Mouse (Mus musculus) thymus, postnatal 25 days (tissue): ENCODE results near the gene Nkx2-5.

ENCODE experiments used
- DNase-seq: peaks from one replicate; pipeline ENCODE4 v3.0.0; 2022

Nkx2-5 gene

DNA sequence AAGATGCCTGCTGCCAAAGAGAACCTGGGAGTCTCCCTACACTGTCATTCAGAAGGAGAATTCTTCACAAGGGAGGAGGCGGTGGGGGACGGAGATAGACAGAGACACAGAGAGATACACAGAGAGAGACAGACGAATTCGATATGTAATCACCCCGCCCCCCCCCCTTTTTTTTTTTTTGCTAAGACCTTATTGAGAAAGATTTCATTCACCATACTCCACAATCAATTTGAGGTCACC is at the start of gene Nkx2-5:
Nkx2-5 (minus strand) TSS at position 101 of the 240 bp plus-strand sequence.
- no peak for DNase-seq

GRCm38 (mm10) chr17:26894342-26894741 is 49.5 kb upstream of the Nkx2-5 start:
- DNase-seq: no peak

- DNase-seq: no peak
Observed at GRCm38 (mm10) chr17:26893492-26893891, 48.7 kb upstream of the Nkx2-5 start.

DNA sequence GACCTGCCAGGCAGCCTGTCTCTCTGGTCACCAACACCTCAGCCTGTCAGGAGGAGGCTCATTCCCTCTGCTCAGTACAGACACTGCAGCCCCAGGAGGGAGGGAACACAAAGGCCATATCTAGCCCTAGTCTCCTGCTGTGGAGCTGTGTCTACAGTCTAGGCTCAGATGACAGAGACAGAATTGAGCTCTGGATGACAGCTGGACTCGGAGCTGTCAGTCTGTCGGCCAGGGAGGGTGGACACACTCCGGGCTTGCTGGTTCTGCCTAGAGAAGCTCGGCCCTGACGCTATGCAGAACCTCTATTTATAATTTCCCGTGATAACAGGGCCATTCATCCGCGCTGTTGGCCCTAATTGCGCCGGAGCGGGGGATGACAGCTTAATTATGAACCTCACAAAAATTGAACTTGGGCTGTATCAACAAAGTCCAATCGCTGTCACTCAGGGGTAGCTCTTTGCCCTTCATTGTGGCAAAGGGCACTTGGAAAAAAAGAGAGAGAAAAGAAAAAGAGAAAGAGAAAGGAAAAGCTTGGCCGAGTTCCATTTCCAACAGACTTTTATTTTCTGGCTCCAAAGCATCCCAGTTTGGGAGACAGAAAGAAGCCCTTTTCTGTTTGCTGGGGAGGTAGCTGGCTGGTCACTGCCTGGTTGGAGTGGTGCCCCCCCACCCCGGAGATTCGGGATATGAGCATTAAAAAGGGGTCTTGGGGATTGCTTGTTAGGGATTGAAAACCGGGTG is 48.0 kb upstream of the Nkx2-5 start:
- DNase-seq: no peak

DNA sequence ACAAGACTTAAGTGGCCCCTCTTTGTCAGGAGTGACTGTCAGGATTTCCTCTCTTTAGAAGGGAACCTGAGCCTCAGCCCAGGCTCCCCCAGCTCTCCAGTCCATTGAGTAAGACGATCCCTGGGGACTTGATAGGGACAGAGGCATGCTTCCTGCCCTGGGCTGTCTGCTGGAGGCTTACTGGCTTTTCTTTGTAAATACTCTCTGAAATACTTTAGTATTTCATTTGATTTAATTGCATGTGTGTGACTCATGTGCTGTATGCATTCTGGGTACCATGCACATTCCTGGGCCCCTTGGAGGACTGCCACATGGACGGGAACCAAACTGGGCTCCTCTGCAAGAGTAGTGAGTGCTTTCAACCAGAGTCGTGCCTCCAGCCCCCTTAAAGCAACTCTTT is 43.1 kb upstream of the Nkx2-5 start:
- no peak for DNase-seq

DNA sequence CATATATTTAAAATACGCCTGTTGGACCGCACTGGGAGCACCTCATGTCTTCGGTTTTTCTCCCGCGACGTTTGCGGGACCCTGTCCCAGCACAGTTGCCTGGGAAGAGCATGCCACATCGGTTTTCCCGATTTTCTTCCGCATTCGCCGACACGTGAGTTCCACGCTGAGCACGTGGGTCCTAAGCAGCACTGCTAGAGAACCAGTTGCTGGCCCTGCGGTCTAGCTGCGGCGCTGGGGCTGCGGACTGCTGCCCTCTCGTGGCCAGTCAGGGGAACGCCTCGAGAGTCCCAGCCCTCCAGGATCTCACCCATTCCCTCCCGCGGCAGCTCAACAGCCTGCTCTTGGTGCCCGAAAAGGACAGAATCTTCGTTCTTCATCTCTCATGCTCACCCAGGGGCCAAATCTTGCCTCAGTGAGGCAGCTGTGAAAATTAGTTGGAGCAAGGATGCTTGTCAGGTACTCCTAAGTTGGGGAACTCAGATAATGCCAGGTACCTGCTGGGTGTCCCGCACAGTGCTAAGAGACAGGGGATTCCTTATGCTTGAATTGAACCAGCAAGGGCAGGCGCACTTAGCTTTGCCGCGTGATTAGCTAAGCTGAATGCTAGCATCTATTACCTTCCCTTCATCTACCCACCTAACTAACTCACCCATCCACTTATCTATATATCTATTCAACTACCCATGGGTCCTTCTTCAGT is 41.4 kb upstream of the Nkx2-5 start:
- DNase-seq: peak; percentile 82

DNA sequence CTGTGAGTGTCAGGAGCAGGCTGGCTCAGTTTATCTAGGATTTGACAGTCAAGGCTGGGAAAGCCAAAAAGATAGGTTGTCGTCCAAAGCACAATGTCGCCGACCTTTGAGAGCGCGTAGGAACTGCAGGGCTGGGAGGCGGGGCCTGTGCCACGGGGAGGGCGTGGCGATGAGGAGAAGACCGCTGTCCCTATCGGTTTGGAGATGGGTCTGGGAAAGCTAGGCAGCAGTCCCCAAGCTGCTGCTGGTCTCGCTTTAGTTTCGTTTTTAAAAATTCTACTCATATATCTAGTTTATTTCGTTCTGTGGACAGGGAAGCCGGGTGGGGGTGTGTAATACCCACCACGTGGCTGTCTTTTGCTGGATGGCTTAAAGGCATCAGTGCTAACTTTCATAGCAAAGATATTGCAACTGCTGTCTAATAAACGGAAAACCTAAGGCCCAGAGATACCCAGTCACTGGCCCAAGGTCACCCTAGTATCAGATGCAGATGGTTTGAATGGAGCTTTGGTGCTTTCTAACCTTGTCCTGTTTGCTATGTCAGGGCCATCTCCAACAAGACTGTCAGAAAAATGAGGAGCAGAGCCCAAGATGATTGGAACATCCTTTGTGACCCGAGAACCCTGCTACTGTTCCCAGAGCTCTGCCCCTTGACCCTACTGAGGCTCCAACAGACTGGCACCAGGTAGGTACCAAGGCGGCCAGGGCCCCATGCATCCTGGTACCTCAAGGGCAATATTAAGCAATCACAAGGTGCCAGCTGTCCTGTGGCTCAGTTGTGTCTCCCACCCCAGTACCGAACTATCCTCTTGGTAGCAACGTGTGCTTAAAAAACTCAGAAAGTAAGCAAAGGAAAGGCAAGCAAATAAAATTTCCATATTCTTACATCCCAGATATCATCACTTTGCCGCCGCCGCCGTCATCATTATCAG is 40.5 kb upstream of the Nkx2-5 start:
- DNase-seq: peak; percentile 78

- DNase-seq: no peak
Observed at GRCm38 (mm10) chr17:26883585-26883984, 38.8 kb upstream of the Nkx2-5 start.

- no peak for DNase-seq
Observed at GRCm38 (mm10) chr17:26882706-26883105, 37.9 kb upstream of the Nkx2-5 start.

DNA sequence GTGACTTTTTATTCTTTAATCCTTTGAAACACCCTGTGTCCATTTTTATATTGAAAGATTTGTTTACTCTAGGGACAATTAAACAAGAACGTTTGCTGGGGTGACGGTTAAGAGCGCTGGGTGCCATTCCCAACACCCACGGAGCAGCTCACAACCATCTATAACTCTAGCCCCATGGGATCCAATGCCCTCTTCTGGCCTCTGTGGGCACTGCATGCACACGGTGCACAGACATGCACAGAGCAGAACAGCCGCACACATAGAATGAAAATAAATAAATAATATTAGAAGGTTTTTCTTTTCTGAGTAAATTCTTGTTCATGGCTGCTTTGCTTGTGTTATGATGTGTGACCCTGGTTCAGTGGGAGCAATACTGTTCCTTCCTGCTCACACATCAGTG is 34.4 kb upstream of the Nkx2-5 start:
- no peak for DNase-seq

DNA sequence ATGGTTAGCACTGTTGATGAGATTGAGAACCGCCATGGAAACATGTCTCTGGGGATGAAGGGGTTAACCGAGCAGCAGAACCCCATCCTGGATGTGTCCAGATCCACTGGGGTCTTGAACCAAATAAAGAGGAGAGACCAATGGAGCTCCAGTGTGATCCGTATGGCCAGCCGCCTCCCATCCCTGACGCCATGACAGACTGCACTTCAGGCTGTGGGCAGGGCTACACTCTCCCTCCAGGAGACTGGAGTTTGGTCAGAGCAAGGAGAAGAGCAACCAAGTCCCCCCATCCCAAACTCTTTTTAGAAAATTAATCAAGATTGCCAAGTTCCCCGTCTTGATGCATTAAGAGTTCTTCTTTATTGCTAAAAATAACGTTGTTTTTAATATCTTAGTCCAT is 33.1 kb upstream of the Nkx2-5 start:
- no peak for DNase-seq

DNA sequence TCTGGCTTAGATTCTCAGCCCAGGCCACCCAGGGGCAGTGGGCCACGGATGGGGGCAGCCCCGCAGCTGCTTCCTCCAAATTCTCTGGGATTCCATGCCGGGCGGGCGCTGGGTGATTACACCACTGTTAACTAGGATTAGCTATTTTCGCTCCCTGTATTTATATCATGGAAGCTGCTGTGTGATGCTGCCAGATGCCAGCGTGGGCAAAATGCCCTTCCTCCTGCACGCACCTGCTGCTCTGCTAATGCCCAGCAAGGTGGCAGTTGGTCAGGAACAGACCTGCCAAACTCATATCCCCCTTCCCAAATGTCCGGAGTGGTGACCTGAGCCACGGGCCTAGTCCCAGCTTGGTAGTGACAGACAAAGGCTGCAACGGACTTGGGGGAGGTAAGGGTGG is 29.7 kb upstream of the Nkx2-5 start:
- DNase-seq: no peak

DNA sequence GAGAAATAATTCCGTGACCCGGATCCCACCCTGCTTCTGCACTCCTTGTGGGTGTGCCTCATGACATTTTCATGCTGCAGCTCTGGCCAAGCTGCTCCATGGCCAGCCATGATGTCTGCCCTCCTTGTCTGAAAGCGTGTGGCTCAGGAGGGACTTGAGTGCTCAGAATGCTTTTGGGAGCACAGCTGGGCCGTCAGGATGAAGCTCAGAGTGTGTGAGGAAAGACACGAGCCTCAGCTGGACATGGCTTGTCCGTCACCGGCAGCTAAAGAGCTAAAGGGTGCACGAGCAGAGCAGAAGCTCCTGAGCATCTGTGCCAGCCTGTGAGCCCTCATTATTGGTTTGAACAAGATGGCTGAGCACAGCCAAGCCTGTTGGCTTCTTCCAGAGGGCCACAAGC is 28.7 kb upstream of the Nkx2-5 start:
- DNase-seq: no peak

GRCm38 (mm10) chr17:26872870-26873269 is 28.1 kb upstream of the Nkx2-5 start:
- no peak for DNase-seq

DNA sequence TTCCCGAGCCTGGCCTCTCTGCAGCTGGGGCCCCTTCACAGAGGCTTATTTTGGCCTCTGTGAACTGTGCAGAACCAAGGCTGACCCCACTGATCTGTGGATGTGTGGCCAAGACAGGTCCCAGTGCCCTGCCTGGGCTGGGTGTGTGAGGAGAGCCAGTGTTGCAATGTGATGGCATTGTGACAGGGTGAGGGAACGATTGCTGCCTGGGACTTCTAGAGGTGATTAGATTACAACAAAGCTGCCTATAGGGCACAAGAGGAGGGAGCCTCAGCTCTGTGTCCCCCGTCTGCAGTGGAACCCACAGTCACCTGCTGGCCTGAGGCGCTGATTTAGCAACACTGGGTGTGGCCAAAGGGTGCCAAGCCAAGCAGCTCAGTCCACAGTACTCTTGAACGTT is 23.9 kb upstream of the Nkx2-5 start:
- DNase-seq: no peak

DNA sequence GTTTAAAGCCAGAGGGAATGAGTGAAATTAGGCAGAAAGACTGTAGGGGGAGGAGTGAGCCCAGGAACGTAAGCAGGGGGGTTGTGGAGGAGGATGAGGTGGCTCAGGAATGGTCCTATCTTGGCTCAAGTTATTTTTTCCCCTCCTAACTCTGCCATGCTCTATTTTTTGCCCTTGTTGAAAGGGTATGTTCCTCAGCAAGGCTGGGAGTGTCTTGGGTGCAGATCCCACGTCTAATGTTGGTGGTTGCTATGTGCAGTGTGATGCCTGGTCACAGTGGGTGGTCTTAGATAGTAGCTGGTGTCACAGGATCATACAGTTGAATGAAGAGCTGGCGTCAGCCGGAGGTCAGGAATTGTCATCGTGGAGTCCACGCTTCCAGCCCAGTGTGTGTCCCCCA is 20.3 kb upstream of the Nkx2-5 start:
- no peak for DNase-seq

DNA sequence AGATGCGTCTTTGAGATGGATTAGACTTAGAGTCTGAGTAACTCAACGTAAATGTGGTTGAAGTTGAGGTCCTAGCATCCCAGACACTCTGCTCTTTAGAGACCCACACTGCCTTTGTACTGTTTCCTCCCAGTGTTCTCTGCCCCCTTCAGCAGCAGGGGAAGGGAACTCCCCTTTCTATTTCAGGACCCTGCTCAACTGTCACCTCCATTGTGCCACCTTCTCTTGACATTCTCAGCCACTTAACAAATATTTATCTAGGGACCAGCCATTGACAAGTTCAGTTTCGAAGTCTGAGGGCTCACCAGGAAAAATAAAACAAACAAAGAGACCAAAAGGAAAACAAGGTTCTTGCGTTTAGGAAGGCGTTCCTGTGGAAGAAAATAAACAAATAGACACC is 19.5 kb upstream of the Nkx2-5 start:
- DNase-seq: no peak

- DNase-seq: no peak
Observed at GRCm38 (mm10) chr17:26861793-26862192, 17.0 kb upstream of the Nkx2-5 start.

GRCm38 (mm10) chr17:26861383-26861782 is 16.6 kb upstream of the Nkx2-5 start:
- DNase-seq: no peak

GRCm38 (mm10) chr17:26860906-26861305 is 16.1 kb upstream of the Nkx2-5 start:
- DNase-seq: no peak

GRCm38 (mm10) chr17:26852262-26852661 is 7.5 kb upstream of the Nkx2-5 start:
- no peak for DNase-seq

GRCm38 (mm10) chr17:26851136-26851460 is 6.3 kb upstream of the Nkx2-5 start:
- no peak for DNase-seq

GRCm38 (mm10) chr17:26850358-26851135 is 5.7 kb upstream of the Nkx2-5 start:
- DNase-seq: no peak
